Mouse (Mus musculus) C2C12 (cell line): ENCODE data around the gene Ogfod3.

Source experiments
- CEBPB ChIP-seq: IDR thresholded peaks from one replicate; pipeline ENCODE4 v1.6.1; 2011; ENCODE audit warnings: low read depth, mild to moderate bottlenecking, control low read depth, moderate library complexity
- CTCF ChIP-seq: IDR thresholded peaks from one replicate; pipeline ENCODE4 v1.5.1; 2011; ENCODE audit not compliant: control insufficient read depth, insufficient read depth, insufficient read length
- MAX ChIP-seq: IDR thresholded peaks from one replicate; pipeline ENCODE4 v1.6.1; 2011; ENCODE audit warnings: mild to moderate bottlenecking, control low read depth
- USF1 ChIP-seq: IDR thresholded peaks from one replicate; pipeline ENCODE4 v1.6.1; 2011; ENCODE audit warnings: low read depth, mild to moderate bottlenecking, control low read depth, moderate library complexity

GRCm38 (mm10) chr11:121219776-121220175 lies 15.3 kb upstream of the Ogfod3 start:
- TF ChIP-seq CTCF (no peak), CEBPB (no peak), USF1 (no peak), MAX (no peak)
